Mouse (Mus musculus): ENCODE data around the gene AC170998.1.
"Not testable (repeated sequence)": the region's sequence is repeated elsewhere in the genome, so short reads cannot be mapped to it uniquely, and the experiment has no call there.

AC170998.1 gene

DNA sequence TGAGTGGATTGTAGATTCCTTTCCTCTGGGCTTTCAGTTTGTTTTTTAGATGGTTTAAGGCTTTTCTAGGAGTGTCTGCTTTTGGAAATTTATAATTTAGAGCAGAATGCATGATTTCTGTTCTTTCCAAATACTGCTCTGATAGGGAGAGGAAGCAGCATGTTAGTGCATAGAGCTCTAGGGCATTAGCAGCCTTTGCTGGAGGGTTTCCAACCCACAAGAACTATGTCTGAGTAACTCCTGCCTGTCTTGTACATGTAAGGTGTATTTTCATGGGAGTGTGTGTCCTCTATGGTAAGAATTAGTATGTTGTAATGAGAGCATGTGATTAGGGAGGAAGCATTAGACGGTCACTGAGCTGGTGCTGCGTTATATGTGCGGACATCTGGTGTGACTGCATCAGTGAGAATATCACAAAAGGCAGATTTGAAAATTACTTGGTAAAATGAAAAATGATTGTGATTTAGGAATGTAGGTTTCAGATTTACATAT lies 18.7 kb upstream of the AC170998.1 start:
- DNase-seq (ENCODE audit: low spot score) = no peak

DNA sequence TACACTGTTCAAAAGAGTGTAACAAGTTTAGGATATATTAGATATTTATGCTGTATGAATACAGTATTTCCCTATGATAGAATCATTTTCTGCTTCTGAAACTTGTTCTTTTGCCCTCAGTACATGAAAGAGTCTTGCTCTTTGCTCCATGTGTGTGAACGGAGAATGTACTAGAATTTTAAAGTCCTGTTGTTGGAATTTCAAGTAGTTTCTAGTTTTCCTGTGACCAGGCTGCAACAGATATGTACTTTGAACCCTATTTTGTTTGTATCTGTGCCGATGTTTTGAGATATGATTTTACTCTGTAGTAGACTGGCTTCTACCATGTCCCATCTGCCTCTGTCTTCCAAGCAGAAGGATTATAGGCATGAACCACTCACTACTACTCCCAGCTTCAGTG lies 18.1 kb upstream of the AC170998.1 start:
- no peak for DNase-seq (ENCODE audit: low spot score)

DNA sequence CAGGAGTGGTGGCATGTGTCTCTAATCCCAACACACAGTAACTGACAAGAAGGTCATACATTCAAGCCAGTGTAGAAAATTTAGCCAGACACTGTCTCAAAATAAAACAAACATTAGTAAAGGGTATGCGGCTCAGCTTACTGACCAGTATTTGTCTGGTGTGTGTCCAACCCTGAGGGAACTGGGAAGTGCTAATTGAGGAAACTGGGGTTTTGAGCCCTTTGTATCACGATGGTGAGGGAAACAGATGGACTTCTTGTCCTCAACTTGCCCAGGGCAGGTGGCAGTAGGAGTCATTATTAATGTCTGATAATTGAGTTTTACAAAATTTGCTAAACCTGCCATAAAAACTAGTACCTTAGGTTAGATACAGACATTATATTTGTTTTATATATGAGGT lies 16.9 kb upstream of the AC170998.1 start:
- DNase-seq (ENCODE audit: low spot score) = no peak

DNA sequence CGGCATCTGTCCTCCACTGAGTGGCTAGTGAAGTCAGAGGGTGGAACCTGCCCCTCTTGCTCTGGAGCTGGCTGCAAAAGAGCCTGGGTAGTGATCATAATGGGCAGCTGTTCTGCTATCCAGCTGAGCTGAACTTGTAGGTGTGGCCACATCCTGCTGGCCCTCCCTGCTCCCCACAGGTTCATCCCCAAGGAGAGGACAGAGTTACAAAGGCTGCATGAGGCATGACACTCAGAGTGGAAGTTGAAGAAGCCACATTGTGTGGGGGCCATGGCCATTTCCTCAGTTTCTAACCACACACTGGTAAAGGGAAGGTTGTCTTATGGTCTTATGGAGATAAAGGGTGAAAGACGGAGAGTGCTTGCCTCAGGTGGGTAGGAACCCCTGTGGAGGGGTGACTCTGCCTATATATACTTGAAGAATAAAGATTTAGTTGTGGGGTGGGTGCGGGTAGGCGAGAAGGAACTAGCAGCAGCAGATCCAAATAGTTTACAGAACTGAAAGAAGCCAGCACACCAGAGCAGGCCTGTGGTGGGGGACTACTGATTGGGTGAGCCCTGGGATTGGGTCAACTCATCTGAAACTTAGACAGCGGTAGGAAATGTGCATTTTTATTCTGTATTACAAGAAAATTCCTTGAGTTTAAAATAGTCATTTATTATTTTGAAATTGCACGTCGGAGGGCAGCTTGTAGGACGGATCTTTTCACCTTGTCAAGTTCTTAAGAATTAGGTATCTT lies 16.2 kb upstream of the AC170998.1 start:
- DNase-seq (ENCODE audit: low spot score) = no peak

DNA sequence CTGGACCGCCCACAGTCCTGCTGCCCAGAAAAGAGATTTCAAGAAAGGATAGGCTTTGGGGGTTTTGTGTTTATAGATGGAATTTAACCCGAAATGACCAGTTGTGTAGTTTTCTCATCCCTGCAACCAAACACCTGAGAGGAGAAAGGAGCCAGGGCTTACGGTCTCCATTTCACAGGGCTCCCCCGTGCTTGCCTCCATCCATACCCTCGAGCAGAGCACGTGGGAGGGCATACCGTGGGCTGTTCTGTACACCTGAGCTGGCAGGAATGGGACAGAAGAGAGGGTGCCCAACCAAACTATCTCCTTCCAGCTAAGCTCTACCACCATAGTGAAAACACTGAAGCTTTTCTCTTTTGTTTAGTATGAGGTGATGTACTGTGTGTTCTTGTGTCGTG lies 15.6 kb upstream of the AC170998.1 start:
- DNase-seq (ENCODE audit: low spot score) = no peak

DNA sequence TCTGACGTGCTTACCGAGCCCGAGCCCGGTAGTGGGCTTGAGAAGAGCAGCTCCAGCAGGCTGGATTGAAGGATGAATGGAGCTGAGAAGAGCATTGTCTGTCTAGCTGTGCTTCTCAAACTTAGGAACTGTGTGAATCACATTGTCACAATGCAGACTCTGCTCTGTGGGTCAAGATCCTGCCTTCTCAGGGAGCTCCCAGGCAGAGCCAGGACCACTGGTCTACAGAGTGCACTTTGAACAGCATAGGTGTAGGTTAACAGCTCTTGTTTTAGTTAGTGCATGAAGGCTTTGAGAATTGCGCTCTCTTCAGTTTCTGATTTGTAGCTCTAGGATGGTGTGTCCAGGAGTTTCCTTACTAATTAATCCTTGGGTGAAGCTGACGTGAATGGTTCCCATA lies 14.6 kb upstream of the AC170998.1 start:
- no peak for DNase-seq (ENCODE audit: low spot score)

DNA sequence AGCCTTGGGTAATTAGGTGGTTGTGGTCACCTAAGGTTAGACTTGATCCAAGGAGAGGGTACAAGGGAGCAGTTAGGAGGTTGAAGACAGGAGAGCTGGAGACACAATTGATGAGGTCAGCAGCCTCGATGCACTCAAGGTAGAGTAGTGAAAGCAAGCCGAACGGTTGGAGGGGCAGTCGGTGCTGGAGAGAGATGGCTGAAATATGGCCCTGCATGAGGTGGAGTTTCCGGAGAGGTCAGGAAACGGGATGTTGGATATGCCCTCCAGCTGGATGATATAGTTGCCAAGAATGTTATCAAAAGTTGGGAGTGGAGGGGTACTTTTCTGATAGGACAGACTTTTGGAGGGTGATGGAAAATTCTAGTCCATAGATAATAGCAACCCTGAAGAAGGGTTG lies 13.6 kb upstream of the AC170998.1 start:
- no peak for DNase-seq (ENCODE audit: low spot score)

DNA sequence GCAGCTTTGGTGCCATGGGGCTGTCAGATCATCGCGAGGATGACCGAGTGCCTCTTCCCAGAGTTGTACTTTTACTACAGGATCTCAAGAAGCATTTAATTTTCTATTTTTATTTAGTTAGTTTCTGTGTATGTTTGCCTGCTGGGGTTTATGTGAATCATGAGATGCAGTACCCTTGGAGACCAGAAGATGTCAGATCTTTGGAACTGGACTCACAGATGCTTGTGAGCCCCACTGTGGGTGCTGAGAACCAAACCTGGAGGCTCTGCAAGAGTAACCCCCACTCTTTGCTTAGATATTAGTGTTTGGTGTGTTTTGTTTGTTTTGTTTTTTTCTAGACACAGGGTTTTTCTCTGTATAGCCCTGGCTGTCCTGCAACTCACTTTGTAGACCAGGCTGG lies 11.9 kb upstream of the AC170998.1 start:
- no peak for DNase-seq (ENCODE audit: low spot score)

DNA sequence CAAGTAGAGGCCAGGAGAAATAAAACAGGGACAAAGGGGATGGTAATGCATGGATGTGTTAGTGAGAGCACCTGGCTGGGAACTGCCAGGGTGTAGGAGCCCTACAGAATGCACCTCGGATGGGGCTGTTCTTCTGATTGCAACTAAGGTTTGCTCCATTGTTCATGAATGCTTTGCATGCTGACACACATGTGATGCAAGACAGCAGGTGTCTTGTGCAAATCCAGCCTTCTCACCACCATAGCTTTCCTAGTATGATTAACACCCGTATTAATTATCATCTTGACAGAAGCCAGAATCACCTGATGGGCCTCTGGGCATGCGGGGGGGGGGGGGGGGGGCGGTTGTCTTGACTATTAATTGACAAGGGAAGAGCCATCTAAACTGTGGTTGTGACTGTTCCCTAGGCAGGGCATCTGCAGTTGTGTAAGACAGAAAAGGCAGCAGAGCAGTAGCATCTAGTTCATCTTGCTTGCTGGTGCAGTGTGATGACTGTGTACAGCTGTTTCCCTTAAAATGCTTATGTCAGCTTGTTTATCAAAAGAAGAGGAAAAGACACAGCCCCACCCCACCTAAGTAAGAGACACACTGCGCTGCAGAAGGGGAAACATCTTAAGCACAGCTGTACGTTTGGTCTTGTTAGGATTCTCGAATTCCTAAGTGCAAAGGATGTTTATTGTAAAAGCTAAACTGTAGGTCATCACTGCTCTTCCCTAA lies 9.9 kb upstream of the AC170998.1 start:
- DNase-seq (ENCODE audit: low spot score) = no peak

DNA sequence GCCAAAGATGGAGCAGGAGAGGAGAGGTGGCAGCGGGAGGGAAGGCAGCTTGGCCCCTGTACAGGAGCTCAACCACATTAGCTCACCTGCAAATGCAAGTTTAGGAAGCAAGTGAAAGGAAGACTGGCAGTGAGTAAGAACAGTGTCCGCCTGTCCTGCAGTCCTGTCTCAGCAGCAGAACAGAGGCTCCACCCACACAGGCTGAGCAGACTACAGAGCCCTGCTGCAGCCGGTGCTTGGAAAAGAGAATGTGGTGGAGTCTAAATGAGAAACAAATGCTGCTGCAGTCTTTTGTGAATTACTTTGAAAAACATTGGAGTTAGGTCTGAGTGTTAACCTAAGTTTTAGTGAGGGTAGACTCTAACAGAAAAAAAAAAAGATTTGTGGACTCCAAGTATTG lies 8.3 kb upstream of the AC170998.1 start:
- DNase-seq (ENCODE audit: low spot score) = no peak

DNA sequence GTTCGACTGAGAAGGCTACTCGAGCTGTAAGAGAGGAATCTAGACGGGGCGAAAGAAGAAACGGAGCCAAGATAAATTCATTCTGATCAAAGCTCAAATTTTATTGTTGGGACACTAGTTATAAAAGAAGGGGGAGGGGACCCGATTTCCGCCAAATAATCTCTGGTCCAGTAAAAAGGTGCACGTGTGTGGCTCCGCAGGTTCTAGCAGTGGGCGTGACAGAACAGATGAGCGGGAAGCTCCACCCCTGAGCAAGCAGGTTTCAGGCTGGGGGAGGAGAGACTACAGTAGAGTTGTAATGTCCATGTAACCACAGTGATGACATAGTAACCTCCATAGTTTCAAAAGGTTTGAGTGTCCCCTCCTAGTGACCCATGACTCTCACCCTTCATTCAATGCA lies 1.6 kb downstream of the AC170998.1 start:
- not testable (repeated sequence) for DNase-seq (ENCODE audit: low spot score)

DNA sequence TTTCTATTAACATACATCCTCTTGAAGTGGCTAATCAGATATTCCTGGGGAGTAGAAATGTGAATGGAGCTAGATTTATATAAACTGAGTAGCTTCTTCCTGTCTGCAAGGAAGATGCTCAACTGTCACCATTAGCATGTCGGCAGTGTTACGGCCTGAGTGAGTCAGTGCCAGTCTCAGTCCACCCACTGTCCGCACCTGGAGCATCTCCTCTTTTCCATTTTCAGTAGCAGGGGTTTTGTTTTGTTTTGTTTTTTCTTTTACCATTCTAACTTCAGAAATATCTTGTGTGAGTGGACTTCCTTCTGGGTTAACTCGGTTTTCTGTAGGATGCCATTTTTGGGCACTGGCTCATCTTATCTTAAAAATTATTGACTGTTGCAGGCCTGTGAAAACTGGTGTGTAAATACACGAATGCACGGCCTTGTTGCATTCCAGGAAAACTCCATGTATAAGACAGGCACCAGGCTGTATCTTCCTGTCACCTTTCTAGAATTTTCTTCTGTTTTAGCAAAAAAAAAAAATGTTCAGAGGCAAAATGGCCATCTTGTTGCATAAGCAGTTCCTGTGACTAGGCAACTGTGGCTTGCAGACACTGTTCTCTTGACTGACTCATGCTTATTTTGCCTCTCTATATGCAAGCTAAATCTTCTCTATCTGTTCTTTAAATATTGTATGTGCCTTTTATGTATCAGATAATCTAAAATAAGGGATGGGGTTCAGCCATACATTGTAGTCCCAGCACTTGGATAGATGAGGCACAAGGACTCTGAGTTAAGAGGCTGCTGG lies 9.6 kb downstream of the AC170998.1 start:
- DNase-seq (ENCODE audit: low spot score) = no peak

DNA sequence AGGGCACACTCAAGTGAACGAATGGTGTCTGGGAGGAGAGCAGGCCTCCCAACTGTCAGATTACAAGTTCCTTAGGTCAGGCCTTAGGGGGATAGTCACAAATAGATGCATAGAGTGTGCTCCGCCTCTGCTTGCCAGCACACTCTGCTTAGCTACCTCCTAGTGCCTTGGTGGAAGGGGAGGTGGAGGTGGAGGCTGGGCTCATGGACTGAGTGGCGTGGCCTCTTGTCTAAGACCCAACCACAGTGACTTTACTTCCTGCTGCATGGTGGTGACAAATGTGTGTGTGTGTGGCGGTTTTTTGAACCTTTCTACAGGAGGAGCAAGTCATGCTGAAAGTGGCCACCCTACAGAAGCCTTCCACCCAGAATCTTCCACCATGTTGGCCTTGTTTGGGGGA lies 10.6 kb downstream of the AC170998.1 start:
- no peak for DNase-seq (ENCODE audit: low spot score)

DNA sequence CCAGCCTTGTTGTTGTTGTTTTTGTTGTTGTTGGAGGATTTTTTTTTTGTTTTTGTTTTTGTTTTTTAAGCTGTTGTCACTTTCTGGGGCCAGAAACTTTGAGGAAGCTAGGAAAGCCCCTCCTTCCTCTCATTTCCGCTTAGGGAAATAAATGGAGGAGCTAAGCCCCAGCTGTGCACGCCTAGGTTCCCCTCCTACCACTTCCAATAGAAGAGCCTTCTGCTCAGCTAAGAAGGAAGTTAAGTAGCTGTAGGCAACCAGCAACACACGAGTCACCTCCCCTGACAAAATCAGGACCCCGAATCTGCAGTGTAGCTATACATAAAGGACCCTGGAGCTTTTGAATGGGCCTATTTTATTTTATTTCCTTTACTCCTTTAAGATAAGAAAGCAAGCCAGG lies 12.1 kb downstream of the AC170998.1 start:
- DNase-seq (ENCODE audit: low spot score) = no peak

DNA sequence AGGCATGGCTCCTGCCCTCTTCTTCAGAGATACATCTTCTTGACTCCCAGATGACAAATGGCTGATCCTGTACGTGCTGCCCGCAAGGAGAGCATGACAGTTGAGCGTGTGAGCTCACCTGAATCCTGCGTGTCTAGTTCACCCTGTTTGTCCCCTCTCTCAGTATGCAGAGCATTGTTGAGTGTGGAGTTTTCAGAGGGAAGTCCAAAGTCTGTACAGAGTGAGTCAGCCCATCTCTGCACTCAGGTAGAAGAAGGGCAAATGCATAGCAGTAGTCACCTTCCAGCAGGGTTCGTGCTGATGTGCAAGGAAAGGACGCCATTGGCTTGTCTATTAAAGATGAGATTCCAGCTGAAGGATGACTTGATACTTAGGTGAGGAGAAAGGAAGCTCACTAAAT lies 13.4 kb downstream of the AC170998.1 start:
- no peak for DNase-seq (ENCODE audit: low spot score)

DNA sequence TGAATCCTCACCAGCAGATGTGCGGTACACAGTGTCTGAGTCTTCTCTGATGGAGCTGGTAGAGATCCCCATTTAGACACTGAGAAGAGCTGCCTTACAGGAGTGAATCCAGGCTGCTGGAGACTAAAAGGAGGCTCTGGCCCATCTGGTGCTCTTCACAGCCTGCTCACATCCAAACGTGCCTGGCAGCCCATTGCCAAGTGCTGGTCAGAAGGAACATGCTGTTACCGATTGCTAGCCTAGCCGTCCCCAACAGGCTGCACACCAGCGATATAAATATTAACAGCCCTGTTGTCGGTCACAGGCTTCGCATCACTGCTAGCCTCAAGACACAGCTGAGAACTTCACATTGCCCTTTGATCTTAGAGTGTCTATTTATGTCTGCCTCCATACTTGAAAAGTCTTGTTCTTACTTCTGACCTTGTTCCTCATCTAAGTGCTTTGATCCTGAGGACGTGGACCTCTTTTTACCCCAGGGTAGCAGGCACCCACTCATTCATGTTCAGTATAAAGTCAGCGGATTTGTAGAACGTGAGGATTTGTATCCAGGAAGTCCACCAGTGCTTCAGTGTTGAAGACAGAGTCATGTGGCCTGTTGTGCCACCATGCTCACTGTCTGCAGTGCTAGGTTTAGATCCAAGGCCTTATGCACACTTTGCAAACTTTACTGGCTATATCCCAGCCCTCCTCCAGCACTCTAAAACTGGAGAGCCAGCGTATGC lies 17.4 kb downstream of the AC170998.1 start:
- DNase-seq (ENCODE audit: low spot score) = no peak

DNA sequence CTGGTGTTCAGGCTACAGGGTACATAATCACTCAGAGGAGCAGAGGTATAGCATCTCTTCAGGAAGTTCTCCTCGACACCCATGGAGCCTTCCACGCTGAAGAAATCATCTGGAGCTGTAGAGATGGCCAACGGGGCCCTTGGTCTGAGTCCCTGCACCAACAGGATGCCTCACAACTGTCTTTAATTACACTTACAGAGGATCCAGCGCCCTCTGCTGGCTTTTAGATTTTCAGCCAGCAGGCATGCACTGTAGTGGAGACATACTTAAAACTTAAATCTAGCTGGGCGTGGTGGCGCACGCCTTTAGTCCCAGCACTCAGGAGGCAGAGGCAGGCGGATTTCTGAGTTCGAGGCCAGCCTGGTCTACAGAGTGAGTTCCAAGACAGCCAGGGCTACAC lies 18.0 kb downstream of the AC170998.1 start:
- DNase-seq (ENCODE audit: low spot score) = peak; percentile 40

DNA sequence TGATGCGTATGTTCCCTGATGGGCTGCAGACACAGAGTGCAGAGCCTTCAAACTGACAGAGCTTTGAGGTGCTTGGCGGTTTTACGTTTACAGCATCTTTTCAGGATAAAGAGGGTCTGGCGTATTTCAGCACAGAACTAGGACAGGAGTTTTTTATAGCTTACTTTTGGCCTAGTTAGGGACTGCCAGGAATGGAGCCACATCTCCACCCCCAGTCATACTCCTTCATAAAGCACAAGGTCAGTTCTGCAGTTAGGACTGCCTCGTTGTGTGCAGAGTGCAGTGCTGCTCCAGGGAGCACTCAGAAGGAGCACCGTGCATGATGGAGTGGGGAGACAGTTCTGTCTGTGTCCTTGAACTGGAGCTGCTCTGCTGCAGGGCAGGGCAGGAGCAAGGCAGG lies 19.9 kb downstream of the AC170998.1 start:
- DNase-seq (ENCODE audit: low spot score) = no peak

DNA sequence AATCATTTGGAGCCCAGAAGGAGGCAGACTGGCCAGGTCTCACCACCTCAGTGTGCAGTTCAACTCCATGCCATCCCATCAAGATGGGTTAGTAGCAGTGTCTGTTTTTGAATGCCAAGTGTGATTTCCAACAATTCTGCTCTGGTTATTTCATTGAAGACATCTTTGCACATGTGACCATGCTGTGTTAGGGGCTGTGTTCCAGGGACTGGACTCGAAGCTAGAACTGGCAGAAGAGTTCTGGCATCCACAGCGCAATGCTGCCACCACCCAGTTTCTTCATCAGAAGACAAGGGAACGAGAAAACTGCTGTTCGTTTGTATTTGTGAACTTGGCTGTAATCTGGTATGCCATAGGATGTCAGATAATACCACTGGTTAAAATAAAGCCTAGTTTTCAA lies 22.1 kb downstream of the AC170998.1 start:
- DNase-seq (ENCODE audit: low spot score) = no peak

DNA sequence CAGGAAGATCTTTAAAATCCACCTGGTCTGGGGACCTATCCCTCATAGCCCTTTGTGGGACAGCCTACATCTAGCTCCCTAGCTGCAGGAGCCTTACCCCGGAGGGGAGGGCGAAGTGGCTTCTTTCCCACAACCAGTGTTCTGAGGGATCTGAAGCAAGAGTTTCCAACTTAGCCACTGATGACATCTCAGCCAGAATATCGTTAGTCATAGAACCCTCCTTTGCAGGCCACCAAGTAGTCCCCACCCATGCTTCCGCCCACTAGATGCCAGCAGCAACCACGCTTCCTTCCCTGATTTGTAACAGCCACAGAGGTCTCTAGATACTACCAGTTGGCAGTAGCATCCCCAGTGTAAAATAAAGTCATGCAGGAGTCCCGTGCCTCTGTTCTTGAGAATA lies 24.7 kb downstream of the AC170998.1 start:
- no peak for DNase-seq (ENCODE audit: low spot score)

DNA sequence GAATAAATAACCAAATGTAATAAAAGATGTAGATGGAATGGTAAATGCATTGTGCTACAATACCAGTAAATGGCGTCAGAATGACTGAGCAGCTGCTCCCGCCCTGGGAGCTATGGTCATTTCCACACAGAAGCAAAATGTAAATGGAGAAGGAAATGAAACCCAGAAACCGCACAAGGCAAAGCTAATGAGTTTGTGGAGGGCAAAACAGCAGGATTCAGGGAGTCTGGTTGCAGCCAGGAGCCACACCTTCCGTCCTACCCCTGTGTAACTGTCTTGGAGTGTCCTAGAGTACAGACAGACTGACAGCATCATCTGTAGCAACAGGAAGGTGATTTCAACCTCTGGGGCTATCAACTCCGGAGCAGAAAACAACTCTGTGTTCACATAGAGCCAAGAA lies 30.6 kb downstream of the AC170998.1 start:
- DNase-seq (ENCODE audit: low spot score) = no peak

DNA sequence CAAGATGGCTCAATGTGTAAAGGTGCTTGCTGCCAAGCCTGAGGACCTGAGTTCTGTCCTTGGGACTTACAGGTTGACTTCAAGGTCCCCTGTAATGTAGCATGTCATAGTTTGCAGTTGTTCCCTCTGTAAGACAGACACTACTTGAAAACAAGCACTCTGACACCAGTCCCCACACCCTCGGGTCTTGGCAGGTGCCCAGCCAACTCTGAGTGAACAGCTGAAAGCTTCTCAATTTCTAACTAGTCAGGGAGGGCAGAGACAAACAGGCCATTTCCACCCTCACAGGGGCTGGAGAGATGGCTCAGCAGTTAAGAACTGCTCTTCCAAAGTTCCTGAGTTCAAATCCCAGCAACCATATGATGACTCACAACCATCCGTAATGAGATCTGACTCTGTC lies 31.6 kb downstream of the AC170998.1 start:
- no peak for DNase-seq (ENCODE audit: low spot score)
